Mouse (Mus musculus) kidney, embryonic 15.5 days (tissue): ENCODE measurements around the gene Armcx4. TPM values are rescaled to one million over a fixed set of nuclear protein-coding genes. Genes with fewer than 3 reads are reported as not detected.

Source experiments
- polyA plus RNA-seq: library from polyadenylated mRNA; unstranded; fragments of >200 nt; fragmentation: Nextera tagmentation; extraction: Ambion mirVana; gene quantifications from 2 replicates; pipeline ENCODE4 v1.2.1, GENCODE M21; 2015

Gene Armcx4
- polyA plus RNA-seq, 1 experiment from 2014 or later = 4.6 TPM

Other genes with a start within 250 kb of the Armcx4 start
- not detected in 2 replicates for gene Taf7l, start 210.0 kb upstream of the Armcx4 start, polyA plus RNA-seq
- gene Timm8a1, start 144.7 kb upstream of the Armcx4 start, polyA plus RNA-seq = 85.7 and 94.1 TPM in 2 replicates
- gene Btk, start 102.9 kb upstream of the Armcx4 start, polyA plus RNA-seq = 1.1 TPM in 2 replicates
- 426 and 524 TPM in 2 replicates for gene Rpl36a, start 100.9 kb upstream of the Armcx4 start, polyA plus RNA-seq
- gene Gla, start 85.4 kb upstream of the Armcx4 start, polyA plus RNA-seq = 5.7 TPM in 2 replicates
- 159 and 167 TPM in 2 replicates for gene Hnrnph2, start 85.3 kb upstream of the Armcx4 start, polyA plus RNA-seq
- 50.5 and 55.0 TPM in 2 replicates for gene Armcx1, start 31.4 kb downstream of the Armcx4 start, polyA plus RNA-seq
- gene Armcx6, start 64.9 kb downstream of the Armcx4 start, polyA plus RNA-seq = 22.6 and 22.9 TPM in 2 replicates
- 61.5 and 63.5 TPM in 2 replicates for gene Armcx3, start 70.1 kb downstream of the Armcx4 start, polyA plus RNA-seq
- gene Armcx2, start 122.7 kb downstream of the Armcx4 start, polyA plus RNA-seq = 73.8 and 78.4 TPM in 2 replicates